Mouse (Mus musculus): ENCODE measurements around the gene Onecut3. TPM values are rescaled to one million over a fixed set of nuclear protein-coding genes. Genes with fewer than 3 reads are reported as not detected.
A peak's percentile ranks its signal among the peaks of the same experiment; 100 is the strongest.

The Onecut3 gene
- polyA plus RNA-seq, 1 experiment from 2014 or later: 0.05 TPM

- H3K4me3 ChIP-seq (ENCODE audit: low read depth, low read length): 0 out of 2 replicates have a peak overlapping the region, but pooled peaks have one; percentile 1
- under 1% methylated on average over 34 of the region's 35 CpGs for WGBS
- no peaks in the 10 kb centered on the region for H3K4me1 ChIP-seq (replicated peaks; ENCODE audit: control insufficient read depth, insufficient read depth, low read length)
- no peaks in the 10 kb centered on the region for H3K9me3 ChIP-seq (ENCODE audit: control insufficient read depth)
- TF ChIP-seq CTCF (IDR thresholded peaks at IDR 0.05; ENCODE audit: low read depth): no peak
- no peaks in the 10 kb centered on the region for H3K36me3 ChIP-seq (ENCODE audit: control insufficient read depth, insufficient read depth)
- no peak for ATAC-seq
- H3K9ac ChIP-seq (ENCODE audit: low read depth, low read length): no peak overlapping the region
- no peak overlapping the region for H3K27ac ChIP-seq (ENCODE audit: low read depth, low read length)
- peak overlapping the region; percentile 62 for H3K4me2 ChIP-seq (replicated peaks; ENCODE audit: low read depth)
- peaks cover 97% of the 10 kb centered on the region for H3K27me3 ChIP-seq (replicated peaks; ENCODE audit: control insufficient read depth, insufficient read depth, low read length)
Observed at GRCm38 (mm10) chr10:80495901-80496300, 1.3 kb downstream of the Onecut3 start.

- Histone ChIP-seq H3K27ac (ENCODE audit: low read depth, low read length) (no peak overlapping the region), H3K9ac (ENCODE audit: low read depth, low read length) (no peak overlapping the region), H3K36me3 (ENCODE audit: control insufficient read depth, insufficient read depth) (no peaks in the 10 kb centered on the region), H3K4me2 (replicated peaks; ENCODE audit: low read depth) (no peak overlapping the region), H3K4me3 (ENCODE audit: low read depth, low read length) (no peak overlapping the region), H3K27me3 (replicated peaks; ENCODE audit: control insufficient read depth, insufficient read depth, low read length) (peaks cover 97% of the 10 kb centered on the region), H3K9me3 (ENCODE audit: control insufficient read depth) (no peaks in the 10 kb centered on the region), H3K4me1 (replicated peaks; ENCODE audit: control insufficient read depth, insufficient read depth, low read length) (no peaks in the 10 kb centered on the region)
- TF ChIP-seq CTCF (IDR thresholded peaks at IDR 0.05; ENCODE audit: low read depth): no peak
- no peak for ATAC-seq
- under 1% methylated on average over 20 of the region's 20 CpGs for WGBS
Observed at GRCm38 (mm10) chr10:80496421-80496820, 1.8 kb downstream of the Onecut3 start.

- H3K4me1 ChIP-seq (replicated peaks; ENCODE audit: control insufficient read depth, insufficient read depth, low read length): no peaks in the 10 kb centered on the region
- no peak overlapping the region for H3K27ac ChIP-seq (ENCODE audit: low read depth, low read length)
- H3K9ac ChIP-seq (ENCODE audit: low read depth, low read length): no peak overlapping the region
- H3K4me3 ChIP-seq (ENCODE audit: low read depth, low read length): no peak overlapping the region; the same call in 1 of the 2 replicates
- no peaks in the 10 kb centered on the region for H3K9me3 ChIP-seq (ENCODE audit: control insufficient read depth)
- H3K36me3 ChIP-seq (ENCODE audit: control insufficient read depth, insufficient read depth): no peaks in the 10 kb centered on the region
- H3K27me3 ChIP-seq (replicated peaks; ENCODE audit: control insufficient read depth, insufficient read depth, low read length): peaks cover 88% of the 10 kb centered on the region
- WGBS: 4% methylated on average over 7 of the region's 7 CpGs
- H3K4me2 ChIP-seq (replicated peaks; ENCODE audit: low read depth): no peak overlapping the region
- ATAC-seq: no peak
- no peak for TF ChIP-seq CTCF (IDR thresholded peaks at IDR 0.05; ENCODE audit: low read depth)
Observed at GRCm38 (mm10) chr10:80502291-80502690, 7.7 kb downstream of the Onecut3 start.

GRCm38 (mm10) chr10:80502819-80503314 is 8.2 kb downstream of the Onecut3 start:
- no peak for ATAC-seq
- no peaks in the 10 kb centered on the region for H3K9me3 ChIP-seq (ENCODE audit: control insufficient read depth)
- WGBS: 11% methylated on average over 22 of the region's 22 CpGs
- no peak overlapping the region for H3K27ac ChIP-seq (ENCODE audit: low read depth, low read length)
- H3K4me1 ChIP-seq (replicated peaks; ENCODE audit: control insufficient read depth, insufficient read depth, low read length): no peaks in the 10 kb centered on the region
- no peaks in the 10 kb centered on the region for H3K36me3 ChIP-seq (ENCODE audit: control insufficient read depth, insufficient read depth)
- peak overlapping the region; percentile 16; the same call in 1 of the 2 replicates for H3K4me3 ChIP-seq (ENCODE audit: low read depth, low read length)
- peaks cover 85% of the 10 kb centered on the region for H3K27me3 ChIP-seq (replicated peaks; ENCODE audit: control insufficient read depth, insufficient read depth, low read length)
- no peak overlapping the region for H3K9ac ChIP-seq (ENCODE audit: low read depth, low read length)
- no peak for TF ChIP-seq CTCF (IDR thresholded peaks at IDR 0.05; ENCODE audit: low read depth)
- H3K4me2 ChIP-seq (replicated peaks; ENCODE audit: low read depth): no peak overlapping the region

- H3K36me3 ChIP-seq (ENCODE audit: control insufficient read depth, insufficient read depth): no peaks in the 10 kb centered on the region
- no peak for TF ChIP-seq CTCF (IDR thresholded peaks at IDR 0.05; ENCODE audit: low read depth)
- H3K9me3 ChIP-seq (ENCODE audit: control insufficient read depth): no peaks in the 10 kb centered on the region
- H3K4me3 ChIP-seq (ENCODE audit: low read depth, low read length): 0 out of 2 replicates have a peak overlapping the region, but pooled peaks have one; percentile 16
- peaks cover 79% of the 10 kb centered on the region for H3K27me3 ChIP-seq (replicated peaks; ENCODE audit: control insufficient read depth, insufficient read depth, low read length)
- no peak overlapping the region for H3K9ac ChIP-seq (ENCODE audit: low read depth, low read length)
- no peak for ATAC-seq
- 3% methylated on average over 27 of the region's 27 CpGs for WGBS
- peak overlapping the region; percentile 39 for H3K4me2 ChIP-seq (replicated peaks; ENCODE audit: low read depth)
- H3K27ac ChIP-seq (ENCODE audit: low read depth, low read length): no peak overlapping the region
- H3K4me1 ChIP-seq (replicated peaks; ENCODE audit: control insufficient read depth, insufficient read depth, low read length): no peaks in the 10 kb centered on the region
Observed at GRCm38 (mm10) chr10:80503599-80504220, 9.1 kb downstream of the Onecut3 start.

- H3K27ac ChIP-seq (ENCODE audit: low read depth, low read length): no peak overlapping the region
- ATAC-seq: no peak
- H3K27me3 ChIP-seq (replicated peaks; ENCODE audit: control insufficient read depth, insufficient read depth, low read length): peaks cover 75% of the 10 kb centered on the region
- no peak overlapping the region for H3K4me2 ChIP-seq (replicated peaks; ENCODE audit: low read depth)
- 13% methylated on average over 8 of the region's 9 CpGs for WGBS
- TF ChIP-seq CTCF (IDR thresholded peaks at IDR 0.05; ENCODE audit: low read depth): no peak
- no peak overlapping the region for H3K9ac ChIP-seq (ENCODE audit: low read depth, low read length)
- H3K9me3 ChIP-seq (ENCODE audit: control insufficient read depth): no peaks in the 10 kb centered on the region
- no peak overlapping the region for H3K4me3 ChIP-seq (ENCODE audit: low read depth, low read length)
- no peaks in the 10 kb centered on the region for H3K4me1 ChIP-seq (replicated peaks; ENCODE audit: control insufficient read depth, insufficient read depth, low read length)
- no peaks in the 10 kb centered on the region for H3K36me3 ChIP-seq (ENCODE audit: control insufficient read depth, insufficient read depth)
Observed at GRCm38 (mm10) chr10:80504724-80505123, 10.1 kb downstream of the Onecut3 start.
